Mouse (Mus musculus): ENCODE results near the gene Zswim8.

Gene Zswim8
- long read RNA-seq, experiment 1, partial matches to known transcripts, result 6 of 11 reads
- long read RNA-seq, experiment 1, other reads (novel, unspliced or antisense), result 5 of 11 reads
- long read RNA-seq, experiment 2, partial matches to known transcripts, result 5 of 8 reads
- long read RNA-seq, experiment 2, other reads (novel, unspliced or antisense), result 3 of 8 reads

GRCm38 (mm10) chr14:20707201-20708190, at the start of gene Zswim8:
Gene Zswim8, plus strand, starts transcription at chr14:20707552.
- intact Hi-C loops (cut with DNase I), result no loop called here

- intact Hi-C loops (cut with DNase I), result no loop called here
These were observed 49.0 kb upstream of the Zswim8 start for GRCm38 (mm10) chr14:20658326-20658725.

GRCm38 (mm10) chr14:20658902-20659301, 48.5 kb upstream of the Zswim8 start:
- intact Hi-C loops (cut with DNase I), result no loop called here

DNA sequence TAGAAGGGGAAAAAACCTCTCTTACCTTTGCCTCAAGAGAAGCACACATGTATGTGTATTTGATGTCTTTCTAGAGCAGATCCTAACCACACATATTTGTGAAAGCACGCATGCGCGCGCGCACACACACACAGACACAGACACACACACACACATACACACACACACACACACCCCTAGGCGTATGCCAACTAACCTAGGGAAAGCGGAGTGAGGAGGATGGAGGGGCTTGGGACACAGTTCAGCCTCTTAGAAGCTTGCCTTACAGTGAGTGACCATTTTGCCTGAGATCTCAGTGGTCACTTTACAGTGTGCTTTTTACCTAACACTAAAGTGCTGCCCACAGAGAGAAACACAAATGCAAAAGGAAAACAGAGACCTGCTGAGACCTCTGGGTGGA, 47.7 kb upstream of the Zswim8 start:
- intact Hi-C loops (cut with DNase I), result no loop called here

GRCm38 (mm10) chr14:20660827-20661660, 46.3 kb upstream of the Zswim8 start:
- intact Hi-C loops (cut with DNase I), result loop anchor here (1.0 kb wide), 2 partner anchors 17 to 85 kb away; no protein-coding TSS in a partner anchor

DNA sequence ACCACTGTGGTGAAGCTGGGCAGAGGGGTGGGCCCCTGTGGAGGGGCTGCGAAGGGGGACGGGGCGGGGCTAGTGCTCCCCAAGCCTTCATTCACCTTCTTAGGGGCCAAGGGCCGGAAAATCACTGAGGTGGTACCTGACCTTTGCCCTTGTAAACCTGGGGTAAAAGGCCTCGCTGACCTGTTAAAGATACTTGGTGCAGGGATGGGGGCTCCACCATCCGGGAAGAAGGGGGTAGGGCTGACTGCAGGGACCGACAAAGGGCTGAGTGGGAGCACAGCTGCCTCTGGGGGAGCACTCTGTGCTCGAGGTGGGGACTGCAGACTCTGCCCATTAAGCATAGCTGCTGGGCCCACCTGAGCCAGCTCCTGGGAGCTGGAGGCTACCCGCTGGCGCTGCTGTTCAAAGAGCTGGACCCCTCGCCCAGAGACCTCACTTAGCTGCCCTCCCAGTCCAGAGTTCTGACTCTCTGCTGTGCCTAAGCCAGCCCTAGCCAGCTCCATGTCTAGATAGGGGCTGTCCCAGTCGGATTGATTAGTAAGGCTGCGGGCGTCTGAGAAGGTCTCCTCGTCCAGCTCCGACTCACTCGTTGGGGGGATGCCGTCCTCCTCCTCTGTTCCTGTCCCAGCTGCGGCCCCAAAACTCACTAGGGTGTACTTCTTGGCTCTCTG, 45.6 kb upstream of the Zswim8 start:
- intact Hi-C loops (cut with DNase I), result loop anchor here (1.0 kb wide), 2 partner anchors 17 to 85 kb away; no protein-coding TSS in a partner anchor

DNA sequence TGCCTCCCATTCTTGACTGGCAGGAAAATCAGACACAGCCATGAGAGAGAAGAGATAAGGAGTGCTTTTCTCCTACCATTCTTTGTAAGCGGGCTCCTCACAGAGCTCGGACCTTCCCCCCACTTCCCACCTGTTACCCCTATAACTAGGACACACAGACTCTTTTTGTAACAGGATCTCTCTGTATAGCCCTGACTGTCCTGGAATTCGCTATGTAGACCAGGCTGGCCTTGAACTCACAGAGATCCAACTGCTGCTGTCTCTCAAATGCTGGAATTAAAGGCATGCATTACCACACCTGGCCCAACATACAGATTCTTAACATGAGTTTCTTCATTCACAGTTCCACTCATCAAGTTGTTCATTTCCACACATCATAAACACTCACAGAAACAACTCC, 44.6 kb upstream of the Zswim8 start:
- intact Hi-C loops (cut with DNase I), result no loop called here

DNA sequence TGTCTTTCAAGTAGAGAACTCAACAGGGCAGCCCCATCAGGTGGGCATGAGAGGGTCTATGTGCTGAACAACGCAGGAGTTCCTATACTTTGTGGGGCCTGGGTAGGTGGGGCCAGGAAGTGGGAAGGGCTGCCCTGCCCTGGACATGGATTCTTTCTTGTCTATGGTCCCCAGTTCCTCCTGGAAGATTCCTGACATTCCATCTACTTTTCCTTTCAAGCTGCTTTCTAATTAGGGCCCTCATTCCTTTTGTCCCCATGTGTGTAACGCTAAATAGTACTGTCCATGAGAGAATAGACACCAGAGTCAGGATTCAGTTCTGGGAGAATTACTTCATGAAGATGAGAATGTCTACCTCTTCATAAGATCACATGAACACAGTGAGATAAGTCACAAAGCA, 43.8 kb upstream of the Zswim8 start:
- intact Hi-C loops (cut with DNase I), result no loop called here

GRCm38 (mm10) chr14:20664436-20664835, 42.9 kb upstream of the Zswim8 start:
- intact Hi-C loops (cut with DNase I), result no loop called here

DNA sequence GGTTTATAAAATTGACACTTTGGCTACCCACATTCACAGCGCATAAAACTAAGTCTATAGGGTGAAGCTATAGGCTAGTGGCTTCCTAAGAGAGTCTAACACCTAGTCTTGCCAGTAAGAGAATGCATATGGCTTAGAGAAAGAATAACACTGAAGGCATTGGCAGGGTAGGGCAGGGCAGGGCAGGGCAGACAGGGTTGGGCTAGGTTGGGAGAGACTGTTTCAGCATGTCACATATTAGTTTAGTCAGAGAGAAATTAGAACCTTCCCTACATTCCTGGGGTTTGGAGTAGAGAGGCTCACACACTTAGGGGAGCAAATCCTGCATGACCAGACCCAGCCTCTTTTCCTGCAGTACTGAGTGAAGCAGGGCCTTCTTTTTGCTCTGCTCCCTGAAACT, 39.9 kb upstream of the Zswim8 start:
- intact Hi-C loops (cut with DNase I), result no loop called here

- intact Hi-C loops (cut with DNase I), result no loop called here
These were observed 39.1 kb upstream of the Zswim8 start, which contains the start of gene Synpo2l for GRCm38 (mm10) chr14:20668154-20668810. Gene Synpo2l, minus strand, starts transcription at chr14:20668354.

- intact Hi-C loops (cut with DNase I), result no loop called here
These were observed 34.4 kb upstream of the Zswim8 start for GRCm38 (mm10) chr14:20672990-20673389.

GRCm38 (mm10) chr14:20673735-20674063, 33.7 kb upstream of the Zswim8 start:
- intact Hi-C loops (cut with DNase I), result no loop called here

- intact Hi-C loops (cut with DNase I), result no loop called here
These were observed 33.1 kb upstream of the Zswim8 start, which contains the start of gene Sec24c for GRCm38 (mm10) chr14:20674064-20674833. Gene Sec24c, plus strand, starts transcription at chr14:20674308.

GRCm38 (mm10) chr14:20677906-20678305, 29.4 kb upstream of the Zswim8 start:
- intact Hi-C loops (cut with DNase I), result no loop called here

GRCm38 (mm10) chr14:20681742-20682141, 25.6 kb upstream of the Zswim8 start:
- intact Hi-C loops (cut with DNase I), result no loop called here

- intact Hi-C loops (cut with DNase I), result no loop called here
These were observed 24.9 kb upstream of the Zswim8 start for GRCm38 (mm10) chr14:20682498-20682897.

GRCm38 (mm10) chr14:20686576-20686975, 20.8 kb upstream of the Zswim8 start:
- intact Hi-C loops (cut with DNase I), result no loop called here

- intact Hi-C loops (cut with DNase I), result no loop called here
These were observed 18.3 kb upstream of the Zswim8 start for GRCm38 (mm10) chr14:20689009-20689408.

- intact Hi-C loops (cut with DNase I), result no loop called here
These were observed 15.6 kb upstream of the Zswim8 start for GRCm38 (mm10) chr14:20691772-20692171.
